Mouse (Mus musculus) bone marrow, adult 2 months (tissue): ENCODE measurements around the gene Hoxb4.

Experiments used
- CTCF ChIP-seq: fragments of 200-500 bp; IDR thresholded peaks from 2 replicates; pipeline ENCODE4 v1.5.1; 2011; ENCODE audit warnings: low read length, control low read depth; ENCODE audit not compliant: control insufficient read depth, insufficient read depth
- POLR2A ChIP-seq: fragments of 200-500 bp; IDR thresholded peaks from 2 replicates; pipeline ENCODE4 v1.6.1; 2011; ENCODE audit warnings: low read depth, mild to moderate bottlenecking, control low read depth, low read length, borderline replicate concordance; ENCODE audit not compliant: control insufficient read depth

GRCm38 (mm10) chr11:96350341-96350624 lies 32.2 kb downstream of the Hoxb4 start, which contains the start of gene Hoxb2:
- TF ChIP-seq CTCF (no peak), POLR2A (no peak)
